Mouse (Mus musculus) right cerebral cortex, adult 2 months (tissue): ENCODE measurements around the gene Dera.

Experiments used
- DNase-seq, 2 experiments: peaks; one replicate each; pipeline ENCODE4 v3.0.0; 2021 to 2022; ENCODE audit warnings: low spot score in 2 of 2

Dera gene

DNA sequence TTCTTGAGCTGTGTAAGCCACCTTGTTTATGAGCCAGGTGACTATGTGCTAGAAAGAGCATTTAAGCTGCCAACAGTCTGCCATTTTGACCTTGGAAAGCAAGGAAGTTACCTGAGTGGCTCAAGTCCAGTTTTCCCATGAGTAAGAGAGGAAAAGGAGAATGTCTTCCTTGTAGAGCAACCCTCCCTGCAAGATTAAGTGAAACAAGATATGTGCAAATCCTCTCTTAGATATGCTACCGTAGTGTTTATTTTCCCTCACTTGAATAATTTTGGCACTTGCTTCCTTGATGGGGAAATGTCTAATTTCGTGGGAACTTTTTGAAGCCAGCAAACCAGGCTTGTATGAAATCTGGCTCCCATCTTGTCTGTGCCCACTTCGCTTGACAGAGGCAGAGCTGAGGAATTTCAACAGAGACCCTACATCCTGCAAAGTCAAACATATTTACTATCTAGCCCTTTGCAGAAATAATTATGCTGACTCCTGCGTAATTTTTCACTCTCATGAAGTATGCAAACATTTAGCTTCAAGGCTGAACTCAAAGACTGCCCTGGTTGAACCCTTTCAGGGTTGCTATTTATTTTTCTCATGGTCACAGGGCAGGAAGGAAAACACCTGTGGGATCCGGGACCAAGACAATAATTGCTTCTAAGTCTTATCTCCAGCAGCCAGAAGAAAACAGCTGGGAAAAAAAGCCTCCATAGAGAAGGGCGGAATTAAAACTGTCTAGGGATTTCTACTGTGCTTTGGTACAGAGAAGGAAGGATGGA, 132.0 kb downstream of the Dera start:
- no peak for DNase-seq

DNA sequence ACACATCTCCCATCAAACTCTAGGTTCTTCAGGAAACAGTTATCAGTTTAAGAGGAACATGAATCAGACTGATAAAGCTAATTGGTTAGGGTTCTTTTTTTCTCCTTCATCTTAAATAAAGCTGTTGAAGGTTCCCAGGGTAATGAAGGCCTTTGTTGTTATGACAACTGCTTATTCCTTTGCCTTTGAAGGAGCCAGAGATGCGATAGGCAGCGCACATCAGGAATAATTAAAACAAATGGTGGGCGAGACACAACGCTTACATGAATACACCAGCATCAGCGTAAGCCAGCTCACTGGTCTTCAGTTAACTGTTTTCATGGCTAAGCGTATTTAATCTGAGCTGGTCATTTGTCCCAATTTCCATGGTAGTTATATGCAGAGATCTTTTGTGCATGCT, 132.9 kb downstream of the Dera start:
- no peak for DNase-seq

DNA sequence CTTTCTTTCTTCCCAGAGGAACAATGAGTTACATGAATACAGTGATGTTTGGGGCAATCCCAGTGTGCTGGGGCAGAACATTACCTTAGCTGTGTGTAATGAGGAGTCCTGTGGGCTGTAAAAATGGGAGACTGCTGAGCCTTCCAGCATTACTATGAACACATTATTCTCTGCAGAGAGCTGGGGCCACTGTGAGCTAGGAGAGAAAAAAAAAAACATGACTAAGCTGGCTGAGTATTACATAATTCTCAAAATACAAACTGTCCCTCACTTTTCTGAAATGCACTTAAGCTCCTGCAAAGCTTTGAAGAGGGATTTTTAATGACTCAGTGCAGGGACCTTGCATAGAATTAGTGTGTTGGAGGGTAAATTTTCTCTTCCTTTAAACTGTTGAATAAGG, 143.3 kb downstream of the Dera start:
- DNase-seq = no peak

DNA sequence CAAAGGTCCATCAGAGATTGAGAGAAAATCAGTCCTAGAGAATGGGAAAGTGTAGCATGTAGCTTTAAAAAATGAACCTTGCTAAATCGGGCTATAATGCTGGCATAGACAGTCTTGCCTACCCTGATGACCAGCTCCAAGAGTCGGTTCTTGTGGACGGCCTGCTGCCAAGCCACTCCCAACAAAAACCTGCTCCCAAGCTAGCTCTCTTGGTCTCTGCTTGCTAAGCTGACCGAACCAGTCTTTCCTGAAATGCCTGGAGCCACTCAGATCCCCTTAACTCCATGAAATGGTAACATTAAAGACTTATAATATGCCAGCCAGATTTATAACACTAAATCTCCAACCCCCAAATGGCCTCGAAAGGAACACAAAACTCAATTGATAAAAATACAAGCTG, 146.9 kb downstream of the Dera start:
- no peak for DNase-seq
